In the genomic region with DNA sequence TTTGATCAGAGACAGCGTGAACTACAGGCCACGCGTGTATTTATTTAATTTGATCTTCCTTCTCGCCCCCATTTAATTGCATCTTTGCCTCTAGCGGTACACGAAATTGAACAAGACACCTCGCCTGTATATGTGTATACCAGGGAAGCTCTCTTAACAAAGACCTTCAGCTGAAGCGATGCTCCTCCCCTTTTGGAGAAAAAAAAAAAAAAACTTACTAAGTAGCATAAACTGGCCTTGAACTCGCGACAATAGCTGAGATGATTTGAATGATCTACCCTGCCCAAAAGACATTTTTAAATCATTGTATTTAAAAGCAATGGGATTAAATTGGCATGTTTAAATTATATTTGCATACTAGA, we compare ENCODE assay signal across 8 mouse cellular contexts. TPM values are rescaled to one million over a fixed set of nuclear protein-coding genes. Genes with fewer than 3 reads are reported as not detected.
DNase-seq lines count a peak whose midpoint lies in the region; ATAC-seq and TF ChIP-seq lines count a peak whose summit lies in the region.

No protein-coding gene starts in this region.

- H3K9ac ChIP-seq in forebrain, embryonic 12.5 days, result peak overlapping the region; percentile 83; the same call in 1 of the 2 replicates
- H3K9ac ChIP-seq in liver, embryonic 12.5 days, result peak overlapping the region; percentile 91; the same call in 1 of the 2 replicates
- H3K9ac ChIP-seq in stomach, embryonic 16.5 days (ENCODE audit: low read length), result peak overlapping the region; percentile 69

- no peak for TF ChIP-seq POLR2A in testis, adult 2 months (IDR thresholded peaks at IDR 0.05; ENCODE audit: control insufficient read depth, low read depth, low read length)

- no peaks in the 10 kb centered on the region for H3K27me3 ChIP-seq in testis, adult 2 months (ENCODE audit: control insufficient read depth, insufficient read depth, low read length)
- H3K27me3 ChIP-seq in forebrain, embryonic 12.5 days, result no peaks in the 10 kb centered on the region
- H3K27me3 ChIP-seq in liver, embryonic 12.5 days (replicated peaks), result no peaks in the 10 kb centered on the region
- H3K27me3 ChIP-seq in stomach, embryonic 16.5 days (ENCODE audit: control insufficient read depth, insufficient read depth, low read length), result no peaks in the 10 kb centered on the region

- DNase-seq in testis, postnatal 10 days (ENCODE audit: low spot score), result no peak
- no peak for DNase-seq in ovary, postnatal 14 days (ENCODE audit: low spot score)
- DNase-seq in cerebellum, adult 9-11 months, result no peak
- DNase-seq in kidney, adult 11 months, result no peak

- H3K9me3 ChIP-seq in forebrain, embryonic 12.5 days, result no peaks in the 10 kb centered on the region
- H3K9me3 ChIP-seq in liver, embryonic 12.5 days (replicated peaks), result no peaks in the 10 kb centered on the region
- no peaks in the 10 kb centered on the region for H3K9me3 ChIP-seq in stomach, embryonic 16.5 days (replicated peaks; ENCODE audit: control insufficient read depth, low read length)

- under 1% methylated on average over 10 of the region's 10 CpGs for WGBS in forebrain, embryonic 12.5 days
- WGBS in liver, embryonic 12.5 days (ENCODE audit: insufficient replicate concordance), result under 1% methylated on average over 10 of the region's 10 CpGs
- under 1% methylated on average over 10 of the region's 10 CpGs for WGBS in stomach, embryonic 16.5 days

- H3K4me1 ChIP-seq in testis, adult 2 months (ENCODE audit: control insufficient read depth, insufficient read depth, low read length), result no peaks in the 10 kb centered on the region; the same call in 1 of the 2 replicates
- H3K4me1 ChIP-seq in forebrain, embryonic 12.5 days, result peaks cover 12% of the 10 kb centered on the region
- H3K4me1 ChIP-seq in liver, embryonic 12.5 days, result peaks cover 49% of the 10 kb centered on the region
- H3K4me1 ChIP-seq in stomach, embryonic 16.5 days (ENCODE audit: control insufficient read depth, insufficient read depth, low read length), result 0 out of 2 replicates have a peak, but pooled peaks cover 5% of the 10 kb centered on the region

- TF ChIP-seq CTCF in testis, adult 2 months (IDR thresholded peaks at IDR 0.05; ENCODE audit: control insufficient read depth, insufficient read depth, insufficient replicate concordance, low read depth, low read length), result no peak

- H3K36me3 ChIP-seq in testis, adult 2 months (ENCODE audit: control insufficient read depth, insufficient read depth, low read length), result no peaks in the 10 kb centered on the region; the same call in 1 of the 2 replicates
- peaks cover 23% of the 10 kb centered on the region for H3K36me3 ChIP-seq in forebrain, embryonic 12.5 days (replicated peaks)
- peaks cover 31% of the 10 kb centered on the region for H3K36me3 ChIP-seq in liver, embryonic 12.5 days
- H3K36me3 ChIP-seq in stomach, embryonic 16.5 days (ENCODE audit: control insufficient read depth, insufficient read depth, low read length), result peaks cover 16% of the 10 kb centered on the region; the same call in 1 of the 2 replicates

- peak; percentile 75 for ATAC-seq in forebrain, embryonic 12.5 days (ENCODE audit: low FRiP score)
- ATAC-seq in liver, embryonic 12.5 days, result peak; percentile 50
- ATAC-seq in stomach, embryonic 16.5 days (ENCODE audit: insufficient read depth, low FRiP score), result peak; percentile 45; the same call in 1 of the 2 replicates

- peak overlapping the region; percentile 55 for H3K4me2 ChIP-seq in forebrain, embryonic 12.5 days
- peak overlapping the region; percentile 82 for H3K4me2 ChIP-seq in liver, embryonic 12.5 days
- H3K4me2 ChIP-seq in stomach, embryonic 16.5 days (ENCODE audit: low read depth, low read length), result peak overlapping the region; percentile 39

- peak overlapping the region; percentile 47 for H3K27ac ChIP-seq in testis, adult 2 months (ENCODE audit: control insufficient read depth, insufficient read depth, low read depth, low read length)
- H3K27ac ChIP-seq in forebrain, embryonic 12.5 days, result peak overlapping the region; percentile 98
- peak overlapping the region; percentile 97; the same call in 1 of the 2 replicates for H3K27ac ChIP-seq in liver, embryonic 12.5 days
- peak overlapping the region; percentile 76 for H3K27ac ChIP-seq in stomach, embryonic 16.5 days (ENCODE audit: low read length)

- peak overlapping the region; percentile 52; the same call in 1 of the 2 replicates for H3K4me3 ChIP-seq in testis, adult 2 months (ENCODE audit: control insufficient read depth, low read depth, low read length)
- H3K4me3 ChIP-seq in forebrain, embryonic 12.5 days (replicated peaks), result peak overlapping the region; percentile 79
- H3K4me3 ChIP-seq in liver, embryonic 12.5 days, result peak overlapping the region; percentile 85
- peak overlapping the region; percentile 56 for H3K4me3 ChIP-seq in stomach, embryonic 16.5 days (replicated peaks; ENCODE audit: low read length)

RNA-seq across cellular contexts. Expression of a gene that starts 0.4 kb away (rescaled TPM):
- polyA plus RNA-seq in testis, adult 2 months (2012; rRNA removed), result 109 and 115 TPM in 2 replicates
- 563 and 568 TPM in 2 replicates for polyA plus RNA-seq in forebrain, embryonic 12.5 days (2016; fragmentation: Nextera tagmentation; extraction: Ambion mirVana)
- polyA plus RNA-seq in liver, embryonic 12.5 days (2016; fragmentation: Nextera tagmentation; extraction: Ambion mirVana), result 330 and 342 TPM in 2 replicates
- 380 and 385 TPM in 2 replicates for polyA plus RNA-seq in stomach, embryonic 16.5 days (2015; fragmentation: Nextera tagmentation; extraction: Ambion mirVana)

RNA-seq across cellular contexts. Expression of a gene that starts 28.3 kb away (rescaled TPM):
- 23.2 and 27.3 TPM in 2 replicates for polyA plus RNA-seq in testis, adult 2 months (2012; rRNA removed)
- polyA plus RNA-seq in forebrain, embryonic 12.5 days (2016; fragmentation: Nextera tagmentation; extraction: Ambion mirVana), result 44.1 and 50.1 TPM in 2 replicates
- polyA plus RNA-seq in liver, embryonic 12.5 days (2016; fragmentation: Nextera tagmentation; extraction: Ambion mirVana), result 14.4 and 14.9 TPM in 2 replicates
- 30.8 and 33.6 TPM in 2 replicates for polyA plus RNA-seq in stomach, embryonic 16.5 days (2015; fragmentation: Nextera tagmentation; extraction: Ambion mirVana)

RNA-seq across cellular contexts. Expression of a gene that starts 42.3 kb away (rescaled TPM):
- 18.9 and 22.3 TPM in 2 replicates for polyA plus RNA-seq in testis, adult 2 months (2012; rRNA removed)
- 34.5 and 35.1 TPM in 2 replicates for polyA plus RNA-seq in forebrain, embryonic 12.5 days (2016; fragmentation: Nextera tagmentation; extraction: Ambion mirVana)
- 14.5 and 16.7 TPM in 2 replicates for polyA plus RNA-seq in liver, embryonic 12.5 days (2016; fragmentation: Nextera tagmentation; extraction: Ambion mirVana)
- polyA plus RNA-seq in stomach, embryonic 16.5 days (2015; fragmentation: Nextera tagmentation; extraction: Ambion mirVana), result 18.4 and 19.3 TPM in 2 replicates

Comparison
In these comparisons a context has a peak if more than half of its experiments do, and no peak if none do; other contexts are left out.
1. H3K27ac ChIP-seq: peak in every context shown above with its lines; median percentile 98 in forebrain, embryonic 12.5 days; 97 in liver, embryonic 12.5 days; 76 in stomach, embryonic 16.5 days; 47 in testis, adult 2 months.